Mouse (Mus musculus) adrenal gland, adult 18-20 months (tissue): ENCODE measurements around the gene Ttll11. TPM values are rescaled to one million over a fixed set of nuclear protein-coding genes. Genes with fewer than 3 reads are reported as not detected.

Source experiments
- DNase-seq, 2 experiments: peaks; one replicate each; pipeline ENCODE4 v3.0.0; 2021 to 2022; ENCODE audit warnings: low spot score in 2 of 2
- total RNA-seq, 2 experiments: library from RNA; stranded (reverse); gene quantifications; 1 replicate in 1 of 2; 2 replicates in 1 of 2; pipeline ENCODE4 v1.2.3; 2021

The Ttll11 gene
- total RNA-seq, 2 experiments from 2014 or later = 2.2 to 5.7 TPM

DNA sequence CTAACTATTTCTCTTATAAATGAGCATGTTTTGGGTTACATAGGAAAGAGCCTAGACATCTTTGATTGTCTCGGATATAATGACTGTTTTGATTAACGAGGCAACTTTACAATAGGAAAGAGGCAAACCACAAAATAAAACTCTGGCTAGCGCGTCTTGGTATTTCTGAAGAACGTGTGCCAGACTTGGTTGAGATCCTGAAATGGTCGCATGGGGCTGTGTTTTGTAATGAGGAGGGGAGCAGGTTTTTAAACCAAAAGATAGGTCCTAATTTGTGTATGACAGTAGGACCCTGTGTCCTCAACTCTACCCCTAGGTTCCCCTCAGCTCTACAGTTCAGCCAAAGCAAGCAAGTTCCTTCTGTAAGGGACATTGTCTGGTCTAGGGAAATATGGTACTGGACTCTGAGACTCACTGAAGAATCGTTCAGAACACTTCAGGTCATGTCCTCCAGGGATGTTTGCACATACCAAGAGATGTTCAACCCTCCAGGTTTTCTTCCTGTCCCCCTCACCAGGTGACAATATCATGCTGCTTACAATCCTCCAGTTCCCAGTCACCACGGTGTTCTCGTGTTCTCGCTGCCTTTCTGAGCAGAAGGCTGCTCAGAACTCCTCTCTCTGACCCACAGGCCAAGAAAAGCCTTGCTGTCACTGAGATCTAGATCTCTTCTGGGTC lies 147.7 kb downstream of the Ttll11 start:
- no peak for DNase-seq

DNA sequence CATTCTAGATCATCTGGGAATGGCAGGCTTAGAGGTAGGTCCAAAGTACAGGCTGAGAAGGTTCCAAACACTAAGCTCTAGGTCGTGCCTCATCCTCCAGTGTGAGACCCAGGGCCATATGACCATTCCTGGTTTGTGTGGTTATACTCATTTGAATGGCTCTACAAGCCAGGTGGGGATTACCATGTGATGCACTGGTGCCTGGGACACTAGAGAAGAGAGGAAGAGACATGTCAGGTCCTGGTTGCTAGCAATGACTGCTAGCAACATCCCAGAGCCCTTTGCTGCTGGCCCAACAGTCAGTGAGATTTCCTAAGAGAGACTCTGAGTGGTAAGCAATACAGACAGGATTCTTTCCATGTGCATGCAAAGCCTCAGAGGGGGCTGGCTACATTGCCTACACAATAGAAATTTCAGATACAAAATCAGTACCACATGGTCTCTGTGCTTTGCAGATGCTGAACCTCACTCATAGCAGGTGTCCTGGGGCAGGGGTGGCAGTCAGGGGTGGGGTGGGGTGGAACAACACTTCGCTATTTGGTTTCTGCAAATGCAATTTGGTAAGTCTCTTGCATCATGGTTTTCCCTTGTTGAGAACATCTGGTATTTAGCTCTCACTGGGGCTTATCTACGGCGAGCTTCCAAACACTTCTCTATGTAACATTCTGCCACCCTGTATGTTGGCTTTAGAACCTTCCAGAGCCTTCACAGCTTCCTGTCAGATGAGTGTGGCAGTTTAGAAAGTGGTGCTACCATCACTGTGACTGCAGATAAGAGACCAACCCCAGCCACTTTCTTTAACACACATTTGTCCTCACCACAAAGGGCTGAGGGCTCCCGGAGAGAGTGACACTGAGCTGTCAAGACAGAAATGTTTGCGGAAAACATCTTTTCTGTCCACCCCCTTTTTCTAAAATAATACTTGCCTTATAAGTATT lies 148.5 kb downstream of the Ttll11 start:
- no peak for DNase-seq

DNA sequence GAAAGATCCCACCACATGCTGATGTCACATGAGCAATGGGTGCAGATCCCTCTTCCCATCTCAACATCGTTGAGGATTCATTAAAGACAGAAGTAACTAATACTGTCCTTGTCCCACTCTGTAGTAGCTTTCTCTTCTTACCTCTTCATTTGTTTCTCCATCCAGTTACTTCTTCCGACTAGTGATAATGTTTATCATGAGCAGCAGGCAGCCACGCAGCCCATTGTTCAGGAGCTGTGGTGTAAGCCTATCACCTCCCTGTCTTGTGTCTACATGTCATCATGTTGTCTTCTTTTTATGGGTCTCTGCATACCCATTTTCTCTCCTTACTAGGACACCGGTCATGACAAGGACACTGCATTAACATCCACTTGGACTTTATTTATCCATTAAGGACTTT lies 150.6 kb downstream of the Ttll11 start:
- DNase-seq = no peak

- DNase-seq = no peak
Measured at GRCm38 (mm10) chr2:35827886-35828285, 151.8 kb downstream of the Ttll11 start.

GRCm38 (mm10) chr2:35825157-35825556 lies 154.6 kb downstream of the Ttll11 start:
- DNase-seq = no peak

GRCm38 (mm10) chr2:35823589-35823988 lies 156.1 kb downstream of the Ttll11 start:
- DNase-seq = no peak

DNA sequence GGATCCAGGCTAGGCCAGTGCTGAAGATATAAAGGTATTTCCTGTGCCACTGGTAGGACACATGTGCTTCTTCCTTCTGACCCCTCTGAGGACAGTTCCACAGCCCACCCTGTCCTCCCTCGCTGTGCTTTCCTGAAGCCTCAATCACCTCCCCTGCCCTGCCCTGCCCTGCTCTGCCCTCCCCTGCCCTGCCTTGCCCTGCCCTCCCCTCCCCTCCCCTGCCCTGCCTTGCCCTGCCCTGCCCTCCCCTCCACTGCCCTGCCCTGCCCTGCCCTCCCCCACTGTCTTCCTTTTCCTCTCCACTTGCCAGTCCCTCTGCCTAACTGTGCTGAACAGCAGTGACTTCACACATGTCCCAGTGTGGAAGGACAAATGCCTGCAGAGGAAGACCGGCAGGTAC lies 160.8 kb downstream of the Ttll11 start:
- no peak for DNase-seq

GRCm38 (mm10) chr2:35816056-35816661 lies 163.6 kb downstream of the Ttll11 start:
- DNase-seq = no peak

DNA sequence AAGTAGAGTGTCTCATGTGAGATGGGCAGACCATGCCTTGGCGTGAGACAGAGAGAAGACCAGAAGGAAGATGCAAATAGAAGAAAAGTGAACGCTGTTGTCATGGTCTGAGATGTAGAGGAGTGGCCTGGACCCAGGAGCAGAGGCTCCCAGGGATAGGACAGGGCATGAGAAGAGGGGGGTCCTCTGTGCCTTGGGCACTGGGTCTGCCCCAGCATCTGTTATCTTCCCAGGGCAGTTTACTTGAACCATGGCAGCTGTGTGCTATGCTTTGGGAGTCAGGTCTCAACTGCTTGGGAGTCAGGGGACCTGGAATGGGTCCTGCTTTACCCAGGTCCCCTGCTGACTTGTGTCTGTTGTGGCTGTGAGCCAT lies 167.2 kb downstream of the Ttll11 start:
- DNase-seq = no peak

- DNase-seq = peak; percentile 47 to 63
Measured at GRCm38 (mm10) chr2:35811801-35812560, 167.7 kb downstream of the Ttll11 start.

DNA sequence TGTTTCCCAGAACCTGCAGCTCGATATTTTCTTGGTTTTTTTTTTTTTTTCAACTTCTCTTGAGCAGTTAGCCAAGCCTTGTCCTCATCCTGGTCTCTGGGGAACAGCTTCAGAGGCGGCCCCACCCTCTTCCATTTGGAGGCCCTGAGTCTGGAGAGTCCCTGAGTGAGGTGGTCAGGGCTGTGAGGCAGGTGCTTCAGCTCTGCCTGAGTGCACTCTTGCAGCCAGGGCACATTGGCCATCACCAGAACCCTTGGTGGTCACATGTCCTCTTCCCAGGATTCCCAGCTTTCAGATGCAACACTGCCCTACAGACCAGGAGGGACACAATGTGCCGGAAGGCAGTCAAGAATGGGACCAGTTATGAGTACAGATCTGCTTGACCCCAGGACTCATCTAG lies 169.7 kb downstream of the Ttll11 start:
- DNase-seq = no peak

DNA sequence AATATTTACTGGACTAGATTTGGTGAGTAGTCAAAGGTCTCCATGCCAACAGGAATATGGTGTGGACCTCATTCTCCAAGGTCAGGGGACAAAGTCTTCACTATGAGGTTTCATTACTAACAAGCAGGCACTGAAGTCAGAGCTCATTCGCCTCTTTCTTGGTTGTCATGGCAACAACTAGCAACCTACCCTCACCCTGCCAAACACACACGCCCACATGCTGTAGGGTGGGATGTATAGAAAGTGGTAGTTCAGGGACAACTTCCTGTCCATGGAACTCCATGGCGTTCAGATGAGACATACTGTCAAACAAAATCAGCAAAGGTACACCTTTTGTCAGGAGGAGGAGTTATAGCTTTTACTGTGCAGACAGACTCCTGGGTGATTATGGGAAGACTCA lies 170.6 kb downstream of the Ttll11 start:
- DNase-seq = no peak

DNA sequence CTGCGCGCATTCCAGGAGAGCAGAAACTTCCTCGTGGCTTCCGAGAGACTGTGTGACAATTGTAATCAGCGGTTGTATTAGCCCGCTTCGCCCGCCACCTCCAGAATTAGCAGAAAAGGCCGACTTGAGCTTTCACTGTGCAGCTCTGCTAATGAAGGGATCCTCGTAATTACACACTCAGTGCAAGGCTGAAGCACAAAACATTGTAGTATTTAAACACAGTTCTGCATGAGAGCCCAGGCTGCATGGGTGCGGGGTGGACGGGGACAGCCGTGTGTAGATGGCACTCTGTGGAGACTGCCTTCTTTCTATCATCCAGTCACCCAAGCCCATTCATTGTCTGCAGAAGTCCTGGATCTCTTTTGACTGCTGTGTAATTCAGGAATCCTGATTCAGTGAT lies 173.8 kb downstream of the Ttll11 start:
- DNase-seq = no peak

DNA sequence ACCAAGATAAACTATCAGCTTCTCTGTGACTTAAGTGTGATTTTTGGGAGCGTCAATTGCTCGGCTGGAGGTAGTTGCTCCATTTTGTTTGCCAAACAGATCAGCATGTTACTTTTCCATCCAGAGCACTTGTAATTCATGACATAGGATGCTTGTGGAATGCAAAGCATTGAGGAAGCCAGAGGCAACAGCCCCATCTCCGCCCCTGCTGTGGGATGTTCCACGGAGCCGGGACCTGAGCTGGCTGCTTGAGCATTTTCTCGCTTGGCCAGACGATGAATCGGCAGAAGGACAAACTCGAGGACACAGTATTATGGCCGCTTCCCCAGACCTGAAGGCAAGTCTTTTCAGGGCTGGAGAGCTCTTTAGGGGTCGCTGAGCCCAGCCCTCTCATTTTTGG lies 176.6 kb downstream of the Ttll11 start:
- DNase-seq = no peak

- DNase-seq = no peak
Measured at GRCm38 (mm10) chr2:35801759-35802158, 178.0 kb downstream of the Ttll11 start.

DNA sequence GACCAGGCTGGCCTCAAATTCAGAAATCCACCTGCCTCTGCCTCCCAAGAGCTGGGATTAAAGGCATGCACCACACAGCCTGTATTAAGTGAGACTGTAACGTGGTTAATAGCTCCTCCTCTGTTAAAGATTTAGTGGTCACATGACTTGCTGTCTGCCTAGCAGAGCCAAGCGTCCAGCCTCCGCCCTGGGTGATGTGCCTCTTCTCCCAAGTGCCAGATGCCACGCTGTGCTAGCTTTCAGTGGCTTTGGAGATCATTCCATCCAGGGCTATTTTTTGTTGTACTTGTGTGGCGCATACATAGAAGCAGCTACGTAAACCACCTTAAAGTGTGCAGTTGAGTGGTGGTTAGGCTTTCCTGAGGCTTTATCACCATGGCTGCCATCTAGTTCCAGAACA lies 180.6 kb downstream of the Ttll11 start:
- DNase-seq = no peak

- DNase-seq = peak in 1 of 2 experiments; percentile 24
Measured at GRCm38 (mm10) chr2:35797998-35798397, 181.7 kb downstream of the Ttll11 start.

DNA sequence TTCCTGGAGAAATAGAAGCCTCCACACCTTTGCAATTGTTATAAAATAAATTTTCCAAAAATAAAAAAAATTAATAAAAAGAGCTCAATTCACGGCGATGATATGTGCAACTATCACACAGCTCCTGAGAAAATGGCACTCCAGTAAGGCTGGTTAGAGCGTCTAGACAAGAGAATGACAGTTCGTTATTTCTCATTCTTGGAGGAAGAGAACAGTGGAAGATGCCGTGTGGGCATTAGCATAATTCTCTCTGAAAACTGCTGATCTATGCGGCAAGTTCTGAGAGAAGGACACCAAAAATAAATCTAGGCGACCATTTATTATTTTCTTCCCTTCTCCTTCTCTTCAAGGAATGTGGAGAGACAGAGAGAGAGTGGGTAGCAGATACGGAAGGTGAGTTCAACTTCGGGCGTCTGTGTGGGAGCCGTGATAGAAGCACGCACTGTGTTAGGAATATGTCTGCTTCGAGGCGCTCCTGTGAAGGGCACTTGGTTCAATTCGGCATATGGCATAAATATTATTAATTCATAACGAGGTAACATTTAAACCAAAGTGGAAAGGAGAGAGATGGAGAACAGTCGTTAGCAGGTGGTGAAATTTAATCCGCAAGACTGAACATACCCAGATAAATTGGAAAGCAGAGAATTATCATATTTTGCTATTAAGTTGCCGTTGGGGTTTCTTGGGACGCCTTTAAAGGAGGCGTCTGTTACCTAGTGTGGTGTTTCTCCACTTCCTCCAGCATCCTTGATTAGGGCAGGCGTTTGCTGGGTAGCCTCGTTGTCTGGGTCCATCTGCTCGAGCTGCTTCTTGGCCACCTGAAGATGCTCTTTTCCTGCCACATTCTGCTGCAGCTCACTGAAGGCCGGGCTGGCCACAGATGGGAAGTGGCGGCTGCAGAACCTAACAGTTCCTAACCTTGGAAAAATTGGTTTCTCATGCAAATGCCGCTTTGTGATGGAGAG lies 190.1 kb downstream of the Ttll11 start:
- no peak for DNase-seq

DNA sequence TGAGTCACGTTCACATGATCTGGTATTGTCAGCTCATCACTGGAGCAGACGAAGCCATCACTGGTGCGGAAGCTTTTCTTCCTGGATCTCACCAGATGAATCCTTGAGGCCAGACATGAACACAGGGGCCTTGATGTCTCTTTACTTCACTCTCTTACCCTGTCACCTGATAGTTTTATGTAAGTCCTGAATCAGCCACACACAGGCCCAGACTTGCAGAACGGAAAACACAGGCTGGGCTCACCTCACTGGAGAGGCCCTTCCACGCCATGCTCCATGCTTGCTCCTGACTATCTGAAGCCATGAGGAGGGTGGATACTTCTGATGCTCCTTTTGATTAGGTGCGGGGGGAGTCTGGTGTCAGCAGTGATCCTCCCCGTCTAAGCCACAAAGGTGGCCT lies 193.8 kb downstream of the Ttll11 start:
- no peak for DNase-seq

GRCm38 (mm10) chr2:35783368-35783767 lies 196.3 kb downstream of the Ttll11 start:
- DNase-seq = no peak
